Mouse (Mus musculus) liver, embryonic 14.5 days (tissue): ENCODE measurements at regions not wholly inside any gene's neighbourhood (a gene's known extent, or its start where the extent isn't known, plus 50 kb on each side); places are given as distances from the start of the nearest gene placed in this dataset.

Source experiments
- ATAC-seq: fragments of 200-750 bp; cut with Nextera tagmentation; 2 replicates; pipeline ENCODE4 v1.8.0; 2017; ENCODE audit warnings: moderate number of reproducible peaks, mild to moderate bottlenecking, moderate library complexity; ENCODE audit not compliant: insufficient read depth
- DNase-seq, 3 experiments: peaks; one replicate each; pipeline ENCODE4 v3.0.0-alpha.2; 2012 to 2013; ENCODE audit warnings: low read depth in 3 of 3, low spot score in 3 of 3
- H3K27ac ChIP-seq: fragments of 300-500 bp; sonication (generic); 2 replicates; pipeline ENCODE4 v1.5.1; 2014; ENCODE audit warnings: moderate library complexity, mild to moderate bottlenecking, control low read depth, inconsistent platforms
- H3K27me3 ChIP-seq: fragments of 300-500 bp; sonication (generic); 2 replicates; pipeline ENCODE4 v1.6.1; 2014; ENCODE audit warnings: mild to moderate bottlenecking, low read length, moderate library complexity; ENCODE audit not compliant: control insufficient read depth, insufficient read depth
- H3K36me3 ChIP-seq: fragments of 300-500 bp; sonication (generic); replicated peaks from 2 replicates; pipeline ENCODE4 v1.6.1; 2014; ENCODE audit warnings: low read depth; ENCODE audit not compliant: control insufficient read depth, insufficient read depth
- H3K4me1 ChIP-seq, 2 experiments: fragments of 200-500 bp in 1 of 2; fragments of 300-500 bp in 1 of 2; sonication (generic) in 1 of 2; replicated peaks; 2 replicates each; pipeline ENCODE4 v1.6.1; 2012 to 2014; ENCODE audit warnings: antibody characterized with exemption in 1 of 2, inconsistent platforms in 1 of 2, low read length in 1 of 2; ENCODE audit not compliant: control insufficient read depth in 2 of 2, insufficient read depth in 2 of 2
- H3K4me2 ChIP-seq: fragments of 300-500 bp; sonication (generic); 2 replicates; pipeline ENCODE4 v1.6.1; 2014; ENCODE audit warnings: low read depth, mild to moderate bottlenecking, control low read depth, moderate library complexity
- H3K4me3 ChIP-seq, 2 experiments: fragments of 200-500 bp in 1 of 2; fragments of 300-500 bp in 1 of 2; sonication (generic) in 1 of 2; 2 replicates each; pipeline ENCODE4 v1.5.1; 2012 to 2014; ENCODE audit warnings: low read depth in 2 of 2, low read length in 2 of 2, mild to moderate bottlenecking in 2 of 2, control low read depth in 1 of 2, inconsistent platforms in 1 of 2, moderate library complexity in 1 of 2; ENCODE audit not compliant: insufficient read depth in 1 of 2
- H3K9ac ChIP-seq: fragments of 300-500 bp; sonication (generic); replicated peaks from 2 replicates; pipeline ENCODE4 v1.6.1; 2014; ENCODE audit warnings: mild to moderate bottlenecking, control low read depth, moderate library complexity
- H3K9me3 ChIP-seq: fragments of 300-500 bp; sonication (generic); 2 replicates; pipeline ENCODE4 v1.6.1; 2016; ENCODE audit warnings: low read length, mixed read lengths; ENCODE audit not compliant: control insufficient read depth
- CTCF ChIP-seq: IDR thresholded peaks from 2 replicates; pipeline ENCODE4 v1.5.1; 2016; ENCODE audit warnings: antibody characterized with exemption, low read depth, control low read depth
- EP300 ChIP-seq: IDR thresholded peaks from 2 replicates; pipeline ENCODE4 v1.6.1; 2016; ENCODE audit warnings: antibody characterized with exemption, low read depth
- WGBS: fragments of 180-500 bp; shearing (Covaris S2); extraction: QIAGEN DNeasy Blood & Tissue Kit; methylation state at CpG from one replicate; pipeline ENCODE4 v1.1.7; 2014; ENCODE audit not compliant: insufficient replicate concordance; 5-methylcytosine and 5-hydroxymethylcytosine counted together

DNA sequence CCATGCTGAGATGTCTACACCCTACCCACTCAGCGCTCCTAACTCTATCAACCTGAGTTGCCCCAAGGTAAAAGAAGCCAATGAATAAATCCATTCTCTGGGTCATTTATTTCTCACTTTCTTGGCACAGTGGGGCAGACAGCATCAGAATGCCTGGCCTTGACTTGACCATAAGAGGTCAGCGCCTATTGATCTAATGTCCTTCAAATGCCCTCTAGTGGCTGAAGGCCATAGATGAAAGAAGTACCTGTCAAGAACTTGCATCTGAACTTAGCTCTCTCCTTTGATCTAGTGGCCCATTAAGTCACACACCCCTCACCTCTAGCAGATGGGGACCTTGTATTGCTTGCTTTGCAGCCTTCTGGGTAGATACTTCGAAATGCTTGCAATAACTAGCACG, 159.5 kb upstream of the Smarca2 start:
- TF ChIP-seq CTCF (0 out of 2 replicates have a peak, but pooled peaks have one; percentile 8), EP300 (no peak)
- Histone ChIP-seq H3K4me3 (no peak overlapping the region), H3K27me3 (no peaks in the 10 kb centered on the region)

DNA sequence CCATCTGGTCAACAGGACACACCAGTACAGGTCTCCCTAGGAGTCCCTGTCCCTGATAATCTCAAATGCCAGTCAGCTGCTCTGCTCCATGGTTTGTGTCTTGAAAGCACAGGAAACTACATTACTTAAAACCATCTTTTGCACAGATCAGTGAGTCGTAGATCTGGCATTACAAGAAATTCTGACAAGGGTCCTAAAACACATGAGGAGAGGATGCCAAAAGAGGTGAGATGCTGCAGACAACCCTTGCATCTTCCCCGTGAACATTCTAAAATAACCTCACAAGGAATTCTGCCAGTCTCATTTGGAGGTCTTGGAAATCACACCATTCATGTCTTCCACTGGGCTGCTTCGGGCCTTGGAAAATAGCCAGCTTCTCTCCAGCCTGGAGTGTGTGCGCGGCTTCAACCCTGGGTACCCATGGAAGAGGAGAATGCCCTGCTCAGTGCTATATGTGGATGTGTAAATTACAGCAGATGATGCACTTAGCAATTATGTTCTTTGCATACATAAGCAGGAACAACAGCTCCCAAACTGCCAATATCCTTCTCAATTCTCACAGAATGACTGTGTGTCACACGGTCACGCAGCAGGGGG, 157.3 kb upstream of the Smarca2 start:
- Histone ChIP-seq H3K4me1 (no peaks in the 10 kb centered on the region), H3K4me3 (no peak overlapping the region), H3K27ac (no peak overlapping the region), H3K36me3 (no peaks in the 10 kb centered on the region), H3K27me3 (no peaks in the 10 kb centered on the region), H3K4me2 (no peak overlapping the region), H3K9me3 (no peaks in the 10 kb centered on the region), H3K9ac (no peak overlapping the region)
- TF ChIP-seq CTCF: no peak
- TF ChIP-seq EP300: no peak
- ATAC-seq (no peak), DNase-seq (no peak)
- WGBS: 60% methylated on average over 7 of the region's 7 CpGs

More for the DNA sequence above, 159.5 kb upstream of the Smarca2 start:
- no peak overlapping the region for H3K27ac ChIP-seq
- no peaks in the 10 kb centered on the region for H3K9me3 ChIP-seq
- no peaks in the 10 kb centered on the region for H3K36me3 ChIP-seq
- ATAC-seq (no peak), DNase-seq (no peak)
- H3K4me2 ChIP-seq: no peak overlapping the region
- H3K9ac ChIP-seq: no peak overlapping the region
- WGBS: 56% methylated on average over 4 of the region's 4 CpGs
- H3K4me1 ChIP-seq: no peaks in the 10 kb centered on the region

DNA sequence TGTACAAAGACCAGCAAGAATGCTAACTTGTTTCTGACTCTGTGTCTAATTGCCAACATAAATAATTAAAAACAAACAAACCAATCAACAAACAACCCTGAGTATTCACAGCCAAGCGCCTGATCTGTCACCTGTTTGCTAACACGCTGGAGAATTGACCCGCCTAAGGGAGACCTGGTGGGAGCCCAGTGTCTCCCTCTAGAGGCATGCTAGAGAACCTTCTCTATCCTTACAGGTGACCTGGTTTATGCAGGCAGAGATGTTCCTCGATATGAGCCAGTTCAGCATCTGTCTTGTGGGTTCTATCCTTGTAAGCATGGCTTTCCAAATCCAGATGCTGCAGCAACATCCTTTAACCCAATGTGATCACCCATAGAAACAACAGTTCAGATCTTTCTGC, 143.1 kb upstream of the Smarca2 start:
- H3K9me3 ChIP-seq: no peaks in the 10 kb centered on the region
- H3K4me2 ChIP-seq: no peak overlapping the region
- ATAC-seq: no peak
- H3K27ac ChIP-seq: no peak overlapping the region
- H3K9ac ChIP-seq: no peak overlapping the region
- H3K36me3 ChIP-seq: no peaks in the 10 kb centered on the region
- no peak overlapping the region for H3K4me3 ChIP-seq
- 39% methylated on average over 4 of the region's 4 CpGs for WGBS
- no peaks in the 10 kb centered on the region for H3K4me1 ChIP-seq
- H3K27me3 ChIP-seq: no peaks in the 10 kb centered on the region
- TF ChIP-seq EP300: no peak
- peak; percentile 12; the same call in 1 of the 2 replicates for TF ChIP-seq CTCF
- DNase-seq: no peak

DNA sequence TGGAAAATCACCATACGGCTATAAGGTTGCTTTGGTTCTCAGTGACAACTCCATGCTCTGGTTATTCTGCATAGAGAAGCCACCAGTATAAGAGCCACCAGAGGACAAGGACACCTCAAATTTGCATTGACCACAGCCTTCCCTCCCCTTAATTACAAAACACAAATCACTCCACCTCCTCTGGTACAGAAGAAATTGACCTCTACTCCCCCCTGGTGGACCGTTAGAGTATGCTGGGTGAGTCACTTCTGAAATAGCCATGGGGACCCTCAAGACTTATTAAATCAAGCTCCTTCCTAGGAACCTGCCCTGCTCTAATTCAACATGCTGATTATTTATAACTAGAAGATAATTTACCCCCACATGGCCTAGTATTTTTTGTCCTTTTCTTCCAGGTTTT, 139.6 kb upstream of the Smarca2 start:
- Histone ChIP-seq H3K4me3 (no peak overlapping the region), H3K9ac (no peak overlapping the region), H3K27me3 (no peaks in the 10 kb centered on the region), H3K4me2 (no peak overlapping the region), H3K36me3 (no peaks in the 10 kb centered on the region), H3K9me3 (no peaks in the 10 kb centered on the region), H3K4me1 (no peaks in the 10 kb centered on the region), H3K27ac (no peak overlapping the region)
- TF ChIP-seq EP300 (no peak), CTCF (peak; percentile 37; the same call in 1 of the 2 replicates)
- WGBS: 27% methylated on average over 2 of the region's 2 CpGs
- peak in 1 of 3 experiments; percentile 1 for DNase-seq
- no peak for ATAC-seq

DNA sequence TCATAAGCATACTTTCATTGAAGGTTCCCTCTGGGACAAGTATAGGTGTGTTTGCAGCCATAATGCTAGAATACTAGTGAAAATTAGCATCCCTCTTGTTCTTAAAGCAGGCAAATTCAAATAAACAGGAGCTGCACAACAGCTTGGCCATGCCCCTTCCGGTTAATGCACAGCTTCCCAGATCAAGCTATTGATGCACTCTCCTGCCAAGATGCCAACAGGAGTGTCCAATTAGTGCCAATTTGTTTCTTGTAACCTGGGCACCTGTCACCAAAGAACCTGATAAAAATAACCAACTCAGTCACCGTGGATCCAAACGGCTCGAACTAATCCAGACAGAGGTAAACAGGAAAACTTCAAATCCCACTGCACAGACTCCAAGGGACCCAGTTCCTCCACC, 138.6 kb upstream of the Smarca2 start:
- no peak overlapping the region for H3K4me2 ChIP-seq
- ATAC-seq (no peak), DNase-seq (no peak)
- H3K4me3 ChIP-seq: no peak overlapping the region
- H3K36me3 ChIP-seq: no peaks in the 10 kb centered on the region
- H3K27ac ChIP-seq: no peak overlapping the region
- no peaks in the 10 kb centered on the region for H3K9me3 ChIP-seq
- TF ChIP-seq EP300 (no peak), CTCF (no peak)
- no peaks in the 10 kb centered on the region for H3K27me3 ChIP-seq
- H3K9ac ChIP-seq: no peak overlapping the region
- WGBS: 64% methylated on average over 4 of the region's 4 CpGs
- no peaks in the 10 kb centered on the region for H3K4me1 ChIP-seq
